Mouse (Mus musculus) G1E-ER4 (cell line): ENCODE measurements around the gene Sema7a. TPM values are rescaled to one million over a fixed set of nuclear protein-coding genes. Genes with fewer than 3 reads are reported as not detected.

Source experiments
- GATA1 ChIP-seq: IDR thresholded peaks from one replicate; pipeline ENCODE4 v1.8.0; 2012; ENCODE audit warnings: low read length, inconsistent platforms
- polyA plus RNA-seq: library from polyadenylated mRNA; stranded (reverse); fragments of >175 nt; gene quantifications from 2 replicates; pipeline ENCODE4 v1.2.3, GENCODE M21; 2012

The Sema7a gene
- polyA plus RNA-seq, 1 experiment: 0.02 TPM

DNA sequence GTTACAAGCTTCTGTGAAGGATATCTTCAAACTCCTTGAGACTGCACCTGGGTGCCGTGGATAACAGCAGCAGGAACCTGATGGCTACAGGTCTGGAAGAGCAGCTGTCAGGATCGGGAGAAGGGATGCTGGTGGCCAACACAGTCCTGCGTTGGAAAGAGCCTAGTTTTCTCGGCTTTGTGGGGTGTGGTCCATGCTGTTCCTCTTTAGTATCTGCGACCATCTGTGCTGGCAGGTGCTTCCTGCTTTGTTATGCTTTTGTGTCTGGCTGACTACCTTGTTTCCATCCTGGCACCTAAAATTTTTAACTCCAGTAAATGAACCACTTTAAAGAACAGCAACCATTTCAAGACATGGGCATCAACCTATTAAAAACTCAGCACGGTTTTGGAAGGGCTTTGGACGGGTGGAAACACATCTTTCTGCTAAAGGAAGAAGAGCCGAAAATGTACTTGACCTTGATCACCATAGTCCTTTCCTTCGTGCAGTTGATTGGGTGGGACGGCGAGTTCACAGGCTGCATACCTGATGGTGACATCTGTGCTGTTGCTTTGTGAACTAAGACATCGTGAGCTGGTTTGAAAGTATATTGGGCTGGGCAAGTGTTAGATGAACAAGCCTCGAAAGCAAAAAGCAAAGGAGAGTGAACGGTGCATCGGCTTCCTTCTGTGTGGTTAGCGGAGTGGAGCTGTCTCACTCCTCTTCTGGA, 66.0 kb downstream of the Sema7a start, which contains the start of gene Cyp11a1:
Cyp11a1 (plus strand) TSS at position 659 of the 709 bp plus-strand sequence.
- TF ChIP-seq GATA1: no peak

DNA sequence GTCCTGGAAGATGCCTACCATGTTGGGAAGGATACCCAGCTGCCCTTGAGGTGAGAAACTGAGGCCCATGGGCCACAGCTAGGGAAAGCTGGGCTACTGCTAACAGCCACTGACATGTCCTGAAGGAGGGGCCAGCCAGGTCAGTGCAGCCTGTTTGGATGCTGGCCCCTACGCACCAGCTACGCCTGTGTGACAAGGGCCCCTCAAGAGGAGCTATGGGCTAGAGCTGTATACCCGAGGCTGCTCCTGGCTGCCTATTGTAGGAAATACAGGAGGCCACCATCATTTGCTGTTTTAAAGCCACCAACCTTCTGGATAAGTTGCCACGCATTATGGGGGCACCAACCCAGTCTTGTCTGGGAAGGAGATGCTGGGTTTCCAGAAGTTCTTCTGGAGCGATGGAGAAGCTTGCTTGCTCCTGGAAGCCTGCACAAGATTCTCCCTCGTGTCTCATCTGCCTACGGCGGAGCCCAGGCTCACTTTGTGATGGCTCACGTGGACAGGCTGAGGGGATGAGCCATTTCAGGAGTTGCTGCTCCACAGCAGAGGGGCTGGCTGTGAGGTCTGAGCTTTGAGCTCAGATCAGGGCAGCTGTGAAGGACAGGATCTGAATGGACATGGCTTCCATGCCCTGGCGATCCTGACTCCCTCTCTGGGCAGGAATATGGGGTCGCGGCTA, 68.6 kb downstream of the Sema7a start:
- TF ChIP-seq GATA1: no peak

DNA sequence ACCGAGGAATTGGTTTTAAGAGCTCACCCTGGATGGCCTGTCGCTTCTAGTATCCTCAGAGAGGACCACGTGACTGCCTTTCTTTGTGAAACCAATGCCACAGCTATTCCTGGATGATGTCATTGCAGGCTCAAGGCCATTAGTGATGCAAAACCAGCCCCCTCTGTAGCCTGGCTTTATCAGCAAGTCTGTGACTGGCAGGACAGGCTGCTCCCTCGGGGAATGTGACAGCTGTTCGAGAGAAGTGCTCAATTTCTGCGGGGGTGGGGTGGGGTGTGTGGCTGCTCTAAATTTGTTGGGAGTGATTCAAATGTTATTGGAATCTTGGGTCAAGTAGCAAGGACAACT, 69.1 kb downstream of the Sema7a start:
- no peak for TF ChIP-seq GATA1

DNA sequence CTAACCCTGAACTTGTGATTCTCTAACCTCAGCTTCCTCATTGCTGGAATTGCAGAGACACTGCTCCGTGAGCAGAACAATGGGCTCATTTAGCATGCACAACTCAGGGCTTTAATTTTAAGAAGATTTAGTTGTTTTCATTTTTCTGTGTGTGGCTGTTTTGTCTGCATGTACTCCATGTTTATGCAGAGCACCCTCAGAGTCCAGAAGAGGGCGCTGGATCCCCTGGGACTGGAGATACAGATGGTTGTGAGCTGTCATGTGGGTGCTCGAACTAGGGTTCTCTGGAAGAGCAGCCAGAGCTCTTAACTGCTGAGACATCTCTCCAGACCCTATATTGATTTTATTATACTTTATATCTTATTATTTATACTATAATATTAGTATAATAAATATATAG, 69.7 kb downstream of the Sema7a start:
- TF ChIP-seq GATA1: no peak

DNA sequence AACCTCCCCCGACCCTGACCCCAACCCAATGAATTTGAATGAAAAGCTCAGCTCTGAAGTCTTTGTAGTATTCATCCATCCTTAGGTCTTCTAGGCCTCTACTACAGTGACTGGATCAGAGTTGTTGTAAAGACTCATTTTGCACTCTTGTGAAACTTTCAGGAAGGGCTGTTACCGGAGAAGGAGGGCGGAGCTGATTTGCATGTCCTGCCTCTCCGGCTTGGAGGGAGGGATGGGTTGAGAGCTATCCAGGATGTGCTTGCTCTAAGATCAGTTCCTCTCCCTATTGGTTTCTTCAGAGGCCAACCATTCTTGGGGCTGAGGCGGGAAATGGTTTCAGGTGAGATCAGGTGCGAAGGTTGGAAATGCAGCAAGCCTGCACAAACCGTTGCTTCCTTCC, 71.1 kb downstream of the Sema7a start:
- TF ChIP-seq GATA1: no peak

DNA sequence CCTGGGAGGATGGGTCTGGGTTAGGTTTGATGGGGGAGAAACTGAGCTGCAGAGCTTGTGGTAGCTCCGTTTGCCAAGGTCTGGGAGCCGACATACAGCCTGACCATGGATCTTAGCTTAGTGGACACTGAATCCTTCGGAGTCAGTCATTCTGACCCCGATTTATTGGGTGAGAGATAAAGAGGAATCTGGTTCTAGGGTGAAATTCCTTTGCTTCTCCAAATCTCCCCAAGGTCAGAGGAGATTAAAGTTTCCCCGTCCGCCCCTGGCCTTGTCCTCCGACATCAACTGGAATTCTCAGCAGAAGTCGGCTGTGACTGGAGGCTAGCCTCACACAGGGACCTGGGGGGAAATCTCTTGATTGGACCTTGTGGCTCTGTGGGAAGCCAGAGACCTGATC, 71.6 kb downstream of the Sema7a start:
- TF ChIP-seq GATA1: no peak

Other genes with a start within 250 kb of the Sema7a start
- gene Edc3, start 231.6 kb upstream of the Sema7a start, polyA plus RNA-seq: 10.8 and 13.6 TPM in 2 replicates
- 39.8 and 41.3 TPM in 2 replicates for gene Clk3, start 174.3 kb upstream of the Sema7a start, polyA plus RNA-seq
- 4.5 and 8.4 TPM in 2 replicates for gene Arid3b, start 103.3 kb upstream of the Sema7a start, polyA plus RNA-seq
- 77.7 and 88.7 TPM in 2 replicates for gene Ubl7, start 29.1 kb upstream of the Sema7a start, polyA plus RNA-seq
- gene Cyp11a1, start 66.3 kb downstream of the Sema7a start, polyA plus RNA-seq: not detected in 2 replicates
- gene Stra6, start 123.7 kb downstream of the Sema7a start, polyA plus RNA-seq: not detected in 2 replicates
- not detected in 2 replicates for gene Ccdc33, start 178.7 kb downstream of the Sema7a start, polyA plus RNA-seq